Mouse (Mus musculus) small intestine, adult 2 months (tissue): ENCODE results near the gene Abtb2. TPM values are rescaled to one million over a fixed set of nuclear protein-coding genes. Genes with fewer than 3 reads are reported as not detected.

ENCODE experiments used
- H3K27ac ChIP-seq: fragments of 200-500 bp; 2 replicates; pipeline ENCODE4 v1.5.1; 2012; ENCODE audit warnings: low read depth, low read length, control low read depth, inconsistent platforms; ENCODE audit not compliant: insufficient read depth
- H3K27me3 ChIP-seq: fragments of 200-500 bp; 2 replicates; pipeline ENCODE4 v1.6.1; 2012; ENCODE audit warnings: mild to moderate bottlenecking, moderate library complexity, low read length, inconsistent platforms; ENCODE audit not compliant: control insufficient read depth, insufficient read depth
- H3K36me3 ChIP-seq: fragments of 200-500 bp; 2 replicates; pipeline ENCODE4 v1.6.1; 2012; ENCODE audit warnings: mild to moderate bottlenecking, low read length, control low read depth, inconsistent platforms; ENCODE audit not compliant: control insufficient read depth, insufficient read depth
- H3K4me1 ChIP-seq: fragments of 200-500 bp; 2 replicates; pipeline ENCODE4 v1.6.1; 2012; ENCODE audit warnings: low read length, inconsistent platforms, mixed read lengths; ENCODE audit not compliant: control insufficient read depth, insufficient read depth, insufficient read length
- H3K4me3 ChIP-seq: fragments of 200-500 bp; 2 replicates; pipeline ENCODE4 v1.5.1; 2012; ENCODE audit warnings: low read depth, mild to moderate bottlenecking, control low read depth, inconsistent platforms, low read length, moderate library complexity
- CTCF ChIP-seq: fragments of 200-500 bp; IDR thresholded peaks from 2 replicates; pipeline ENCODE4 v1.5.1; 2012; ENCODE audit warnings: low read depth, mild to moderate bottlenecking, control low read depth, inconsistent platforms, low read length, moderate library complexity, mixed read lengths; ENCODE audit not compliant: insufficient replicate concordance, insufficient read length; ENCODE audit errors: extremely low read depth
- POLR2A ChIP-seq: fragments of 200-500 bp; IDR thresholded peaks from 2 replicates; pipeline ENCODE4 v1.6.1; 2012; ENCODE audit warnings: low read depth, mild to moderate bottlenecking, control low read depth, inconsistent platforms, low read length, moderate library complexity
- WGBS: fragments of 180-500 bp; shearing (Covaris S2); methylation state at CpG from one replicate; pipeline ENCODE4 v1.1.7; 2018; 5-methylcytosine and 5-hydroxymethylcytosine counted together
- polyA plus RNA-seq: library from polyadenylated mRNA; depleted of rRNA; stranded (reverse); fragments of >200 nt; gene quantifications from 2 replicates; pipeline ENCODE4 v1.2.3, GENCODE M21; 2012

The Abtb2 gene
- polyA plus RNA-seq, 1 experiment, result 2.7 TPM

GRCm38 (mm10) chr2:103664341-103664740 lies 98.2 kb downstream of the Abtb2 start:
- no peak overlapping the region for H3K4me3 ChIP-seq
- no peak overlapping the region for H3K27ac ChIP-seq
- no peak for TF ChIP-seq POLR2A
- no peak for TF ChIP-seq CTCF
- 52% methylated on average over 6 of the region's 6 CpGs for WGBS
- no peaks in the 10 kb centered on the region for H3K4me1 ChIP-seq
- no peaks in the 10 kb centered on the region; the same call in 1 of the 2 replicates for H3K27me3 ChIP-seq
- H3K36me3 ChIP-seq, result no peaks in the 10 kb centered on the region

GRCm38 (mm10) chr2:103667962-103668815 lies 102.1 kb downstream of the Abtb2 start:
- no peak overlapping the region for H3K4me3 ChIP-seq
- no peaks in the 10 kb centered on the region for H3K4me1 ChIP-seq
- H3K27me3 ChIP-seq, result no peaks in the 10 kb centered on the region
- no peak overlapping the region for H3K27ac ChIP-seq
- 79% methylated on average over 8 of the region's 8 CpGs for WGBS
- TF ChIP-seq POLR2A, result no peak
- no peak for TF ChIP-seq CTCF
- H3K36me3 ChIP-seq, result no peaks in the 10 kb centered on the region

- no peak overlapping the region for H3K4me3 ChIP-seq
- H3K27ac ChIP-seq, result no peak overlapping the region
- 86% methylated on average over 8 of the region's 8 CpGs for WGBS
- no peak for TF ChIP-seq POLR2A
- TF ChIP-seq CTCF, result no peak
- H3K27me3 ChIP-seq, result no peaks in the 10 kb centered on the region
- H3K4me1 ChIP-seq, result peaks cover 2% of the 10 kb centered on the region; the same call in 1 of the 2 replicates
- H3K36me3 ChIP-seq, result no peaks in the 10 kb centered on the region
Observed at GRCm38 (mm10) chr2:103668939-103669338, 102.8 kb downstream of the Abtb2 start.

- Histone ChIP-seq H3K27me3 (no peaks in the 10 kb centered on the region), H3K36me3 (no peaks in the 10 kb centered on the region), H3K4me3 (no peak overlapping the region), H3K4me1 (peaks cover 2% of the 10 kb centered on the region; the same call in 1 of the 2 replicates), H3K27ac (no peak overlapping the region)
- TF ChIP-seq POLR2A (no peak), CTCF (no peak)
- 94% methylated on average over 4 of the region's 4 CpGs for WGBS
Observed at GRCm38 (mm10) chr2:103669561-103669960, 103.5 kb downstream of the Abtb2 start.

GRCm38 (mm10) chr2:103670276-103670680 lies 104.2 kb downstream of the Abtb2 start:
- Histone ChIP-seq H3K4me3 (no peak overlapping the region), H3K27me3 (no peaks in the 10 kb centered on the region), H3K36me3 (no peaks in the 10 kb centered on the region), H3K4me1 (peaks cover 2% of the 10 kb centered on the region; the same call in 1 of the 2 replicates), H3K27ac (no peak overlapping the region)
- 71% methylated on average over 3 of the region's 3 CpGs for WGBS
- TF ChIP-seq POLR2A, result no peak
- TF ChIP-seq CTCF, result no peak

- 82% methylated on average over 7 of the region's 7 CpGs for WGBS
- no peak for TF ChIP-seq CTCF
- no peak for TF ChIP-seq POLR2A
- Histone ChIP-seq H3K27ac (no peak overlapping the region), H3K36me3 (no peaks in the 10 kb centered on the region), H3K4me3 (no peak overlapping the region), H3K27me3 (no peaks in the 10 kb centered on the region), H3K4me1 (peaks cover 2% of the 10 kb centered on the region; the same call in 1 of the 2 replicates)
Observed at GRCm38 (mm10) chr2:103672573-103673119, 106.5 kb downstream of the Abtb2 start.

- Histone ChIP-seq H3K27ac (no peak overlapping the region), H3K4me1 (peaks cover 2% of the 10 kb centered on the region; the same call in 1 of the 2 replicates), H3K36me3 (no peaks in the 10 kb centered on the region), H3K27me3 (no peaks in the 10 kb centered on the region), H3K4me3 (no peak overlapping the region)
- 27% methylated on average over 4 of the region's 4 CpGs for WGBS
- TF ChIP-seq POLR2A, result no peak
Observed at GRCm38 (mm10) chr2:103673609-103674008, 107.5 kb downstream of the Abtb2 start.
